Mouse (Mus musculus) kidney, postnatal 0 days (tissue): ENCODE measurements at regions not wholly inside any gene's neighbourhood (a gene's known extent, or its start where the extent isn't known, plus 50 kb on each side); places are given as distances from the start of the nearest gene placed in this dataset.

Experiments used
- ATAC-seq: fragments of 200-750 bp; cut with Nextera tagmentation; replicated peaks from 2 replicates; pipeline ENCODE4 v1.8.0; 2017; ENCODE audit warnings: low read depth, moderate number of reproducible peaks, moderate TSS enrichment, moderate library complexity; ENCODE audit not compliant: low FRiP score
- DNase-seq: peaks from one replicate; pipeline ENCODE4 v3.0.0-alpha.2; 2016; ENCODE audit warnings: low spot score
- H3K27ac ChIP-seq: fragments of 300-500 bp; sonication (generic); 2 replicates; pipeline ENCODE4 v1.5.1; 2014; ENCODE audit warnings: mild to moderate bottlenecking
- H3K27me3 ChIP-seq: fragments of 300-500 bp; sonication (generic); 2 replicates; pipeline ENCODE4 v1.6.1; 2014; ENCODE audit warnings: low read length, mixed read lengths; ENCODE audit not compliant: insufficient read depth
- H3K36me3 ChIP-seq: fragments of 300-500 bp; sonication (generic); 2 replicates; pipeline ENCODE4 v1.6.1; 2014; ENCODE audit warnings: low read length, mixed read lengths; ENCODE audit not compliant: insufficient read depth
- H3K4me1 ChIP-seq: fragments of 300-500 bp; sonication (generic); replicated peaks from 2 replicates; pipeline ENCODE4 v1.6.1; 2014; ENCODE audit warnings: antibody characterized with exemption, low read length, mixed read lengths; ENCODE audit not compliant: insufficient read depth
- H3K4me2 ChIP-seq: fragments of 300-500 bp; sonication (generic); 2 replicates; pipeline ENCODE4 v1.6.1; 2014; ENCODE audit warnings: mild to moderate bottlenecking, low read length, moderate library complexity, mixed read lengths
- H3K4me3 ChIP-seq: fragments of 300-500 bp; sonication (generic); replicated peaks from 2 replicates; pipeline ENCODE4 v1.5.1; 2014; ENCODE audit warnings: low read depth, low read length
- H3K9ac ChIP-seq: fragments of 300-500 bp; sonication (generic); 2 replicates; pipeline ENCODE4 v1.6.1; 2014; ENCODE audit warnings: low read depth, low read length
- H3K9me3 ChIP-seq: fragments of 300-500 bp; sonication (generic); replicated peaks from 2 replicates; pipeline ENCODE4 v1.6.1; 2016; ENCODE audit warnings: low read length, inconsistent platforms, mixed read lengths
- CTCF ChIP-seq: IDR thresholded peaks from 2 replicates; pipeline ENCODE4 v1.5.1; 2016; ENCODE audit warnings: antibody characterized with exemption, low read depth, mild to moderate bottlenecking, moderate library complexity
- WGBS: fragments of 180-500 bp; shearing (Covaris S2); extraction: QIAGEN DNeasy Blood & Tissue Kit; methylation state at CpG from one replicate; pipeline ENCODE4 v1.1.7; 2014; 5-methylcytosine and 5-hydroxymethylcytosine counted together

DNA sequence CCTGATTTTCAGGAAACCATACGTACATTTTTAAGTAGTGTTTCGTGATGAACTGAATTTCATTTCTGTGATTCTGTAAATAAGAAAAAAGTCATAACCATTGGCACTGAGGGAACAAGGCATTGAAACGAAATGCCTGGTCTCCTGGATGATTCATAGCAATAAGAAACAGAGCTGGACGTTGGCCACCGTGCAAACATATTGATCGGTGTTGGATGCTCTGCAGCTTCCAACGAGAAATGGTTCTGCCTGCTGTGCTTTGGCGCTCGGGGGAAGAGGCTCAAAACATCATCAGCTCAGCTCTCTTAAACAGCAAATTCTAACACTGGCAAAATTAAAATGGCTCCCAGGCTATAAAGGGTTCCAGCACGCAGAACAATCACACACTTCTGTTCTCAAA lies 64.3 kb upstream of the Atrnl1 start:
- WGBS, result 92% methylated on average over 10 of the region's 10 CpGs
- TF ChIP-seq CTCF, result no peak
- H3K4me2 ChIP-seq, result no peak overlapping the region

GRCm38 (mm10) chr19:57548093-57548492 lies 62.7 kb upstream of the Atrnl1 start:
- Histone ChIP-seq H3K9me3 (no peaks in the 10 kb centered on the region), H3K9ac (no peak overlapping the region), H3K36me3 (no peaks in the 10 kb centered on the region), H3K4me3 (no peak overlapping the region), H3K4me1 (0 out of 2 replicates have a peak, but pooled peaks cover 2% of the 10 kb centered on the region), H3K4me2 (no peak overlapping the region), H3K27ac (no peak overlapping the region), H3K27me3 (no peaks in the 10 kb centered on the region)
- 86% methylated on average over 11 of the region's 11 CpGs for WGBS
- no peak for ATAC-seq
- TF ChIP-seq CTCF, result no peak
- no peak for DNase-seq

More for the DNA sequence above, 64.3 kb upstream of the Atrnl1 start:
- Histone ChIP-seq H3K9ac (no peak overlapping the region), H3K27me3 (no peaks in the 10 kb centered on the region), H3K4me1 (no peaks in the 10 kb centered on the region), H3K9me3 (no peaks in the 10 kb centered on the region), H3K4me3 (no peak overlapping the region), H3K27ac (no peak overlapping the region), H3K36me3 (no peaks in the 10 kb centered on the region)
- DNase-seq (no peak), ATAC-seq (no peak)

DNA sequence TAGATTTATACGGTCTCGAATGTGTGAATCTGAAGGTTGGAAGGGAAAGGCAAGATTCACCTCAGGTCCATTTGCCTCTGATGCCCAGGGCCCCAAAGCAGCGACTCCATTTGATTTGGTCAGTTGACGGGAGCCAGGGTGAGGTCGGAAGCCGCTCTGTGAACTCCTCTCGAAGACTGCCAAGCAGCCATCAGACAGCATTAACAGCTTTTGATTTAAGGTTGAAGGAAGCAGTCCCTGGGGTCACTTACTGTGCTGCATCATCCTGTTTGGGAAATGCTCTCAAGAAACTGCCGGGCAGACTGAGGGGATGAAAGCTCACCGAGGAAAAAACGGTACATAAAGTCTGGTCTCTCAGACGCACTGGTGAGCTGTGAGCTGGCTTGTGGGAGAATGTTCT lies 62.2 kb upstream of the Atrnl1 start:
- H3K27me3 ChIP-seq, result no peaks in the 10 kb centered on the region
- 0 out of 2 replicates have a peak, but pooled peaks cover 2% of the 10 kb centered on the region for H3K4me1 ChIP-seq
- 30% methylated on average over 11 of the region's 11 CpGs for WGBS
- TF ChIP-seq CTCF, result no peak
- H3K9ac ChIP-seq, result no peak overlapping the region
- no peaks in the 10 kb centered on the region for H3K36me3 ChIP-seq
- no peak overlapping the region for H3K4me2 ChIP-seq
- H3K9me3 ChIP-seq, result no peaks in the 10 kb centered on the region
- no peak overlapping the region for H3K27ac ChIP-seq
- H3K4me3 ChIP-seq, result no peak overlapping the region
- ATAC-seq (no peak), DNase-seq (peak; percentile 55)

DNA sequence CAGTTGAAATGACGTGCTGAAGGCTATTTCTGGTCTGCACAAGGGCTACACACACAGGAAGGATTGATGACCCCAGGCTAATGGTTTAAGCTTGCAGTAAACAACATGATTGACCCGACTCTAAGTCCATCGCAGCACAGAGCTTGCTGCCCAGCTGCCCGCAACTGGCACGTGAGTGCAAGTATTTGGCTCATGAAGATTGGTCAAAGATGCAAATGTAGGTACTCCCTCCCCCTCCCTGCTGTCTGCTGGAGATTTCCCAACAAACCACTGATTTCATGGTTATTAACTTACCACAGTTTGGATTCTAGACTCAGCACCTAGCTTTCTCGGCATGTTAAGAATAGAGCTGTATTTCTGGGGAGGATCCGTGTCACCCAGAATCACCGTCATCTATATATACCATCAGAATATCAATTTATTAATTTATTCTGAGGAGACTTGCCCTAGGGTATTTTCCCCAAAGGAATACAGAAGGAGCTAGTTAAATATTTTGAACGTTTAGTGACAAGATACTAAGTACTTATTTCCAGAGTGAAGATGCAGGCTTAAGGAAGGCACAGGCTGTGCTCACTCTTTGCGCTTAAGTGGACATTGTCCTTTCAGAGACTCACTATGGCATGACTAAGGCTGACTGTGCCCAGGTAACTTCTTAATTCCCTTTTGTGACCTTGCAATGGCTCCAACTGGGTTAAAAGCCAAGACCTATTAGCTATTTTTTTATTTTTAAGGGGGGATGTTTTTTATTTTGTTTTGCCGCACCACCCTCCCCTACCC lies 57.7 kb upstream of the Atrnl1 start:
- no peaks in the 10 kb centered on the region for H3K36me3 ChIP-seq

GRCm38 (mm10) chr19:57554086-57554485 lies 56.7 kb upstream of the Atrnl1 start:
- no peak overlapping the region for H3K4me2 ChIP-seq
- ATAC-seq (no peak), DNase-seq (no peak)
- TF ChIP-seq CTCF, result no peak
- 85% methylated on average over 6 of the region's 6 CpGs for WGBS
- no peaks in the 10 kb centered on the region for H3K36me3 ChIP-seq
- H3K4me3 ChIP-seq, result no peak overlapping the region
- H3K27me3 ChIP-seq, result no peaks in the 10 kb centered on the region
- no peaks in the 10 kb centered on the region for H3K9me3 ChIP-seq
- H3K4me1 ChIP-seq, result 0 out of 2 replicates have a peak, but pooled peaks cover 2% of the 10 kb centered on the region
- H3K9ac ChIP-seq, result no peak overlapping the region
- no peak overlapping the region for H3K27ac ChIP-seq

More for the DNA sequence above, 57.7 kb upstream of the Atrnl1 start:
- H3K4me3 ChIP-seq, result no peak overlapping the region
- H3K9me3 ChIP-seq, result no peaks in the 10 kb centered on the region
- no peak overlapping the region for H3K4me2 ChIP-seq
- H3K9ac ChIP-seq, result no peak overlapping the region
- DNase-seq (peak; percentile 25), ATAC-seq (peak; percentile 67)
- 0 out of 2 replicates have a peak, but pooled peaks cover 2% of the 10 kb centered on the region for H3K4me1 ChIP-seq
- no peak for TF ChIP-seq CTCF
- H3K27me3 ChIP-seq, result no peaks in the 10 kb centered on the region
- no peak overlapping the region for H3K27ac ChIP-seq
- WGBS, result 63% methylated on average over 11 of the region's 11 CpGs

- Histone ChIP-seq H3K4me1 (0 out of 2 replicates have a peak, but pooled peaks cover 2% of the 10 kb centered on the region), H3K36me3 (no peaks in the 10 kb centered on the region), H3K9me3 (no peaks in the 10 kb centered on the region), H3K4me3 (no peak overlapping the region), H3K27ac (no peak overlapping the region), H3K27me3 (no peaks in the 10 kb centered on the region), H3K9ac (no peak overlapping the region), H3K4me2 (no peak overlapping the region)
- TF ChIP-seq CTCF, result no peak
- DNase-seq (peak; percentile 57), ATAC-seq (no peak)
- 44% methylated on average over 5 of the region's 5 CpGs for WGBS
Observed at GRCm38 (mm10) chr19:57555313-57555712, 55.5 kb upstream of the Atrnl1 start.
